Mouse (Mus musculus) heart, embryonic 11.5 days (tissue): ENCODE measurements at regions not wholly inside any gene's neighbourhood (a gene's known extent, or its start where the extent isn't known, plus 50 kb on each side); places are given as distances from the start of the nearest gene placed in this dataset.

Source experiments
- ATAC-seq: fragments of 200-750 bp; cut with Nextera tagmentation; replicated peaks from 2 replicates; pipeline ENCODE4 v1.8.0; 2017; ENCODE audit warnings: moderate library complexity; ENCODE audit not compliant: insufficient number of reproducible peaks, low FRiP score, low TSS enrichment
- H3K27ac ChIP-seq: fragments of 300-500 bp; sonication (generic); 2 replicates; pipeline ENCODE4 v1.5.1; 2014; ENCODE audit warnings: mild to moderate bottlenecking, low read depth, low read length
- H3K27me3 ChIP-seq: fragments of 300-500 bp; sonication (generic); 2 replicates; pipeline ENCODE4 v1.6.1; 2014; ENCODE audit warnings: mild to moderate bottlenecking, low read length, mixed read lengths; ENCODE audit not compliant: control insufficient read depth, insufficient read depth
- H3K36me3 ChIP-seq: fragments of 300-500 bp; sonication (generic); 2 replicates; pipeline ENCODE4 v1.6.1; 2014; ENCODE audit warnings: mild to moderate bottlenecking, low read length, moderate library complexity, mixed read lengths; ENCODE audit not compliant: control insufficient read depth, insufficient read depth
- H3K4me1 ChIP-seq: fragments of 300-500 bp; sonication (generic); 2 replicates; pipeline ENCODE4 v1.6.1; 2014; ENCODE audit warnings: low read length; ENCODE audit not compliant: control insufficient read depth, insufficient read depth
- H3K4me2 ChIP-seq: fragments of 300-500 bp; sonication (generic); 2 replicates; pipeline ENCODE4 v1.6.1; 2014; ENCODE audit warnings: mild to moderate bottlenecking, moderate library complexity
- H3K4me3 ChIP-seq: fragments of 300-500 bp; sonication (generic); 2 replicates; pipeline ENCODE4 v1.5.1; 2014; ENCODE audit warnings: low read depth, low read length
- H3K9ac ChIP-seq: fragments of 300-500 bp; sonication (generic); 2 replicates; pipeline ENCODE4 v1.6.1; 2014; ENCODE audit warnings: mild to moderate bottlenecking, low read depth, low read length, moderate library complexity
- H3K9me3 ChIP-seq: fragments of 300-500 bp; sonication (generic); replicated peaks from 2 replicates; pipeline ENCODE4 v1.6.1; 2016; ENCODE audit warnings: low read length; ENCODE audit not compliant: control insufficient read depth
- WGBS: fragments of 180-500 bp; shearing (Covaris S2); extraction: QIAGEN DNeasy Blood & Tissue Kit; methylation state at CpG from one replicate; pipeline ENCODE4 v1.1.7; 2014; ENCODE audit not compliant: insufficient replicate concordance; 5-methylcytosine and 5-hydroxymethylcytosine counted together

- no peak for ATAC-seq
- WGBS = 84% methylated on average over 1 of the region's 1 CpGs
Measured at GRCm38 (mm10) chr3:133760221-133760620, 215.3 kb upstream of the Tet2 start.

GRCm38 (mm10) chr3:133763721-133764120 lies 218.8 kb upstream of the Tet2 start:
- no peak overlapping the region for H3K4me3 ChIP-seq
- ATAC-seq = no peak
- H3K4me2 ChIP-seq = no peak overlapping the region
- no peaks in the 10 kb centered on the region for H3K9me3 ChIP-seq
- no peaks in the 10 kb centered on the region for H3K36me3 ChIP-seq
- no peaks in the 10 kb centered on the region for H3K4me1 ChIP-seq
- H3K27ac ChIP-seq = no peak overlapping the region
- no peak overlapping the region for H3K9ac ChIP-seq
- no peaks in the 10 kb centered on the region for H3K27me3 ChIP-seq

More at GRCm38 (mm10) chr3:133760221-133760620, 215.3 kb upstream of the Tet2 start:
- Histone ChIP-seq H3K27me3 (no peaks in the 10 kb centered on the region), H3K9me3 (no peaks in the 10 kb centered on the region), H3K9ac (no peak overlapping the region), H3K4me2 (no peak overlapping the region), H3K27ac (no peak overlapping the region), H3K4me1 (peaks cover 5% of the 10 kb centered on the region), H3K4me3 (no peak overlapping the region), H3K36me3 (no peaks in the 10 kb centered on the region)

- Histone ChIP-seq H3K27ac (no peak overlapping the region), H3K27me3 (no peaks in the 10 kb centered on the region), H3K9ac (no peak overlapping the region), H3K4me1 (no peaks in the 10 kb centered on the region), H3K9me3 (no peaks in the 10 kb centered on the region), H3K4me2 (no peak overlapping the region), H3K4me3 (no peak overlapping the region), H3K36me3 (no peaks in the 10 kb centered on the region)
- WGBS = 54% methylated on average over 2 of the region's 2 CpGs
- ATAC-seq = no peak
Measured at GRCm38 (mm10) chr3:133773490-133773889, 228.6 kb upstream of the Tet2 start.

GRCm38 (mm10) chr3:133774229-133774628 lies 229.3 kb upstream of the Tet2 start:
- H3K9ac ChIP-seq = no peak overlapping the region
- no peaks in the 10 kb centered on the region for H3K4me1 ChIP-seq
- H3K27ac ChIP-seq = no peak overlapping the region
- H3K9me3 ChIP-seq = no peaks in the 10 kb centered on the region
- H3K4me3 ChIP-seq = no peak overlapping the region
- H3K4me2 ChIP-seq = no peak overlapping the region
- 39% methylated on average over 3 of the region's 3 CpGs for WGBS
- ATAC-seq = no peak
- no peaks in the 10 kb centered on the region for H3K36me3 ChIP-seq
- no peaks in the 10 kb centered on the region for H3K27me3 ChIP-seq

GRCm38 (mm10) chr3:133776013-133776412 lies 231.1 kb upstream of the Tet2 start:
- Histone ChIP-seq H3K36me3 (no peaks in the 10 kb centered on the region), H3K4me2 (no peak overlapping the region), H3K4me1 (no peaks in the 10 kb centered on the region), H3K9ac (no peak overlapping the region), H3K4me3 (no peak overlapping the region), H3K27me3 (no peaks in the 10 kb centered on the region), H3K9me3 (no peaks in the 10 kb centered on the region), H3K27ac (no peak overlapping the region)
- WGBS = 29% methylated on average over 3 of the region's 4 CpGs
- no peak for ATAC-seq

GRCm38 (mm10) chr3:133779161-133779789 lies 234.3 kb upstream of the Tet2 start:
- WGBS = 82% methylated on average over 2 of the region's 2 CpGs
- H3K4me2 ChIP-seq = no peak overlapping the region

GRCm38 (mm10) chr3:133783060-133783459 lies 238.1 kb upstream of the Tet2 start:
- Histone ChIP-seq H3K36me3 (no peaks in the 10 kb centered on the region), H3K4me2 (no peak overlapping the region), H3K9me3 (no peaks in the 10 kb centered on the region), H3K4me1 (no peaks in the 10 kb centered on the region), H3K4me3 (no peak overlapping the region), H3K27ac (no peak overlapping the region), H3K27me3 (no peaks in the 10 kb centered on the region), H3K9ac (no peak overlapping the region)
- ATAC-seq = no peak
- 82% methylated on average over 1 of the region's 1 CpGs for WGBS

More at GRCm38 (mm10) chr3:133779161-133779789, 234.3 kb upstream of the Tet2 start:
- Histone ChIP-seq H3K9me3 (no peaks in the 10 kb centered on the region), H3K36me3 (no peaks in the 10 kb centered on the region), H3K27me3 (no peaks in the 10 kb centered on the region), H3K4me1 (no peaks in the 10 kb centered on the region), H3K9ac (no peak overlapping the region), H3K27ac (no peak overlapping the region), H3K4me3 (no peak overlapping the region)
- ATAC-seq = no peak

- H3K27ac ChIP-seq = no peak overlapping the region
- H3K4me2 ChIP-seq = no peak overlapping the region
- 82% methylated on average over 2 of the region's 2 CpGs for WGBS
- ATAC-seq = no peak
- H3K9me3 ChIP-seq = no peaks in the 10 kb centered on the region
- H3K36me3 ChIP-seq = no peaks in the 10 kb centered on the region
- H3K9ac ChIP-seq = no peak overlapping the region
- H3K4me3 ChIP-seq = no peak overlapping the region
- no peaks in the 10 kb centered on the region for H3K4me1 ChIP-seq
- H3K27me3 ChIP-seq = no peaks in the 10 kb centered on the region
Measured at GRCm38 (mm10) chr3:133791361-133791760, 246.4 kb upstream of the Tet2 start.

GRCm38 (mm10) chr3:133809007-133809552 lies 264.1 kb upstream of the Tet2 start:
- Histone ChIP-seq H3K9ac (no peak overlapping the region), H3K27ac (no peak overlapping the region), H3K4me2 (no peak overlapping the region), H3K27me3 (no peaks in the 10 kb centered on the region), H3K36me3 (no peaks in the 10 kb centered on the region), H3K9me3 (no peaks in the 10 kb centered on the region), H3K4me1 (no peaks in the 10 kb centered on the region), H3K4me3 (no peak overlapping the region)
- ATAC-seq = no peak
- WGBS = 85% methylated on average over 1 of the region's 1 CpGs
